Mouse (Mus musculus) intestine, postnatal 0 days (tissue): ENCODE results near the gene Mphosph10. TPM values are rescaled to one million over a fixed set of nuclear protein-coding genes. Genes with fewer than 3 reads are reported as not detected.

Source experiments
- ATAC-seq: fragments of 200-750 bp; cut with Nextera tagmentation; 2 replicates; pipeline ENCODE4 v1.8.0; 2017; ENCODE audit warnings: mild to moderate bottlenecking, moderate TSS enrichment, moderate library complexity
- H3K27ac ChIP-seq: fragments of 300-500 bp; sonication (generic); 2 replicates; pipeline ENCODE4 v1.5.1; 2014; ENCODE audit warnings: mild to moderate bottlenecking, low read depth, low read length, moderate library complexity
- H3K27me3 ChIP-seq: fragments of 300-500 bp; sonication (generic); replicated peaks from 2 replicates; pipeline ENCODE4 v1.6.1; 2014; ENCODE audit warnings: low read length, mixed read lengths; ENCODE audit not compliant: control insufficient read depth, insufficient read depth
- H3K36me3 ChIP-seq: fragments of 300-500 bp; sonication (generic); 2 replicates; pipeline ENCODE4 v1.6.1; 2014; ENCODE audit warnings: mild to moderate bottlenecking, moderate library complexity; ENCODE audit not compliant: control insufficient read depth, insufficient read depth
- H3K4me1 ChIP-seq: fragments of 300-500 bp; sonication (generic); replicated peaks from 2 replicates; pipeline ENCODE4 v1.6.1; 2014; ENCODE audit warnings: antibody characterized with exemption, low read length, mixed read lengths; ENCODE audit not compliant: control insufficient read depth, insufficient read depth
- H3K4me2 ChIP-seq: fragments of 300-500 bp; sonication (generic); replicated peaks from 2 replicates; pipeline ENCODE4 v1.6.1; 2014; ENCODE audit warnings: low read depth, mild to moderate bottlenecking, moderate library complexity
- H3K4me3 ChIP-seq: fragments of 300-500 bp; sonication (generic); 2 replicates; pipeline ENCODE4 v1.5.1; 2014; ENCODE audit warnings: low read depth, low read length
- H3K9ac ChIP-seq: fragments of 300-500 bp; sonication (generic); 2 replicates; pipeline ENCODE4 v1.6.1; 2014; ENCODE audit warnings: mild to moderate bottlenecking, low read depth, low read length
- H3K9me3 ChIP-seq: fragments of 300-500 bp; sonication (generic); 2 replicates; pipeline ENCODE4 v1.6.1; 2016; ENCODE audit warnings: mixed run types; ENCODE audit not compliant: control insufficient read depth
- CTCF ChIP-seq: sonication (generic); IDR thresholded peaks from 2 replicates; pipeline ENCODE4 v1.5.1; 2016; ENCODE audit warnings: low read depth, mild to moderate bottlenecking, control low read depth, antibody characterized with exemption, moderate library complexity
- WGBS: fragments of 180-500 bp; shearing (Covaris S2); extraction: QIAGEN DNeasy Blood & Tissue Kit; methylation state at CpG from one replicate; pipeline ENCODE4 v1.1.7; 2014; 5-methylcytosine and 5-hydroxymethylcytosine counted together
- polyA plus RNA-seq: library from polyadenylated mRNA; unstranded; fragments of >200 nt; fragmentation: Nextera tagmentation; extraction: Ambion mirVana; gene quantifications from 2 replicates; pipeline ENCODE4 v1.2.1, GENCODE M21; 2015

Gene Mphosph10
- polyA plus RNA-seq, 1 experiment from 2014 or later, result 15.2 TPM

- no peak for ATAC-seq
- H3K9me3 ChIP-seq, result no peaks in the 10 kb centered on the region
- peaks cover 46% of the 10 kb centered on the region for H3K36me3 ChIP-seq
- no peak for TF ChIP-seq CTCF
- no peaks in the 10 kb centered on the region for H3K4me1 ChIP-seq
- WGBS, result 70% methylated on average over 14 of the region's 14 CpGs
- no peak overlapping the region for H3K4me3 ChIP-seq
- H3K9ac ChIP-seq, result no peak overlapping the region
- no peak overlapping the region for H3K4me2 ChIP-seq
- H3K27me3 ChIP-seq, result no peaks in the 10 kb centered on the region
- no peak overlapping the region for H3K27ac ChIP-seq
Measured at GRCm38 (mm10) chr7:64354206-64354605, 37.9 kb downstream of the Mphosph10 start.

GRCm38 (mm10) chr7:64351087-64351486 lies 41.0 kb downstream of the Mphosph10 start:
- Histone ChIP-seq H3K9ac (no peak overlapping the region), H3K36me3 (peaks cover 29% of the 10 kb centered on the region), H3K27ac (no peak overlapping the region), H3K4me3 (no peak overlapping the region), H3K27me3 (no peaks in the 10 kb centered on the region), H3K9me3 (no peaks in the 10 kb centered on the region), H3K4me2 (no peak overlapping the region), H3K4me1 (no peaks in the 10 kb centered on the region)
- WGBS, result 71% methylated on average over 4 of the region's 4 CpGs
- ATAC-seq, result no peak
- no peak for TF ChIP-seq CTCF

- no peak overlapping the region for H3K9ac ChIP-seq
- no peak overlapping the region for H3K4me3 ChIP-seq
- no peaks in the 10 kb centered on the region for H3K4me1 ChIP-seq
- peaks cover 29% of the 10 kb centered on the region for H3K36me3 ChIP-seq
- ATAC-seq, result no peak
- H3K27ac ChIP-seq, result no peak overlapping the region
- WGBS, result 88% methylated on average over 15 of the region's 15 CpGs
- no peak overlapping the region for H3K4me2 ChIP-seq
- no peaks in the 10 kb centered on the region for H3K27me3 ChIP-seq
- H3K9me3 ChIP-seq, result no peaks in the 10 kb centered on the region
- no peak for TF ChIP-seq CTCF
Measured at GRCm38 (mm10) chr7:64349147-64349861, 42.8 kb downstream of the Mphosph10 start.

GRCm38 (mm10) chr7:64347813-64348212 lies 44.3 kb downstream of the Mphosph10 start:
- Histone ChIP-seq H3K4me1 (no peaks in the 10 kb centered on the region), H3K4me2 (no peak overlapping the region), H3K9ac (no peak overlapping the region), H3K27ac (no peak overlapping the region), H3K4me3 (no peak overlapping the region), H3K9me3 (no peaks in the 10 kb centered on the region), H3K27me3 (no peaks in the 10 kb centered on the region), H3K36me3 (peaks cover 18% of the 10 kb centered on the region)
- TF ChIP-seq CTCF, result no peak
- no peak for ATAC-seq
- WGBS, result 95% methylated on average over 1 of the region's 1 CpGs

GRCm38 (mm10) chr7:64332686-64333085 lies 59.4 kb downstream of the Mphosph10 start:
- Histone ChIP-seq H3K4me2 (no peak overlapping the region), H3K9ac (no peak overlapping the region), H3K9me3 (no peaks in the 10 kb centered on the region), H3K4me3 (no peak overlapping the region), H3K27ac (no peak overlapping the region), H3K36me3 (peaks cover 43% of the 10 kb centered on the region), H3K27me3 (no peaks in the 10 kb centered on the region), H3K4me1 (no peaks in the 10 kb centered on the region)
- 94% methylated on average over 1 of the region's 1 CpGs for WGBS
- no peak for TF ChIP-seq CTCF
- no peak for ATAC-seq

GRCm38 (mm10) chr7:64331309-64331708 lies 60.8 kb downstream of the Mphosph10 start:
- 91% methylated on average over 3 of the region's 3 CpGs for WGBS
- Histone ChIP-seq H3K4me1 (no peaks in the 10 kb centered on the region), H3K4me3 (no peak overlapping the region), H3K9ac (no peak overlapping the region), H3K27ac (no peak overlapping the region), H3K27me3 (no peaks in the 10 kb centered on the region), H3K36me3 (peaks cover 32% of the 10 kb centered on the region), H3K4me2 (no peak overlapping the region), H3K9me3 (no peaks in the 10 kb centered on the region)
- no peak for TF ChIP-seq CTCF
- no peak for ATAC-seq
